Mouse (Mus musculus) CH12.LX (cell line): ENCODE results near the gene Parm1. TPM values are rescaled to one million over a fixed set of nuclear protein-coding genes. Genes with fewer than 3 reads are reported as not detected.

ENCODE experiments used
- DNase-seq: peaks from one replicate; pipeline ENCODE4 v3.0.0-alpha.2; 2013; ENCODE audit errors: extremely low read depth
- H3K27ac ChIP-seq: 2 replicates; pipeline ENCODE4 v1.5.1; 2012; ENCODE audit warnings: low read depth, mild to moderate bottlenecking, control low read depth, moderate library complexity; ENCODE audit not compliant: insufficient read depth
- H3K27me3 ChIP-seq: replicated peaks from 2 replicates; pipeline ENCODE3; 2012; ENCODE audit warnings: inconsistent platforms
- H3K36me3 ChIP-seq, 2 experiments: replicated peaks in 1 of 2; 2 replicates each; pipeline versions ENCODE3 to v1.6.1; 2012; ENCODE audit warnings: inconsistent platforms in 1 of 2, low read length in 1 of 2, mild to moderate bottlenecking in 1 of 2, mixed read lengths in 1 of 2, moderate library complexity in 1 of 2; ENCODE audit not compliant: control insufficient read depth in 1 of 2, insufficient read depth in 1 of 2
- H3K4me1 ChIP-seq, 2 experiments: 2 replicates each; pipeline ENCODE4 v1.6.1; 2012; ENCODE audit warnings: inconsistent platforms in 1 of 2, moderate library complexity in 1 of 2; ENCODE audit not compliant: insufficient read depth in 2 of 2, control insufficient read depth in 1 of 2
- H3K4me2 ChIP-seq: 2 replicates; pipeline ENCODE4 v1.6.1; 2012; ENCODE audit warnings: low read depth, mild to moderate bottlenecking, control low read depth; ENCODE audit not compliant: poor library complexity, insufficient read depth, severe bottlenecking
- H3K4me3 ChIP-seq, 3 experiments: fragments of 150-350 bp in 1 of 3; sonication (generic) in 1 of 3; replicated peaks in 1 of 3; 2 replicates each; pipeline versions ENCODE3 to v1.5.1; 2011 to 2012; ENCODE audit warnings: low read depth in 2 of 3, low read length in 2 of 3, mild to moderate bottlenecking in 2 of 3, moderate library complexity in 2 of 3, control low read depth in 1 of 3, improper control_type of control experiment in 1 of 3, inconsistent platforms in 1 of 3, mixed read lengths in 1 of 3; ENCODE audit not compliant: poor library complexity in 1 of 3
- H3K79me2 ChIP-seq: replicated peaks from 2 replicates; pipeline ENCODE4 v1.6.1; 2012; ENCODE audit warnings: mild to moderate bottlenecking, moderate library complexity; ENCODE audit not compliant: control insufficient read depth, poor library complexity, insufficient read depth, severe bottlenecking; ENCODE audit errors: extremely low read depth
- H3K9ac ChIP-seq: 2 replicates; pipeline ENCODE4 v1.6.1; 2012; ENCODE audit warnings: low read depth, mild to moderate bottlenecking, control low read depth, moderate library complexity; ENCODE audit not compliant: insufficient read depth
- H3K9me3 ChIP-seq: replicated peaks from 2 replicates; pipeline ENCODE3; 2012; ENCODE audit warnings: low read length, inconsistent platforms, mixed read lengths
- CHD2 ChIP-seq: IDR thresholded peaks from 2 replicates; pipeline ENCODE4 v1.6.1; 2011; ENCODE audit warnings: low read length, improper control_type of control experiment
- E2F4 ChIP-seq: IDR thresholded peaks from 2 replicates; pipeline ENCODE4 v1.6.1; 2011; ENCODE audit warnings: low read depth, low read length, improper control_type of control experiment; ENCODE audit not compliant: insufficient replicate concordance
- EP300 ChIP-seq: IDR thresholded peaks from 2 replicates; pipeline ENCODE4 v1.6.1; 2011; ENCODE audit warnings: low read length, improper control_type of control experiment
- ETS1 ChIP-seq: conservative IDR thresholded peaks from 2 replicates; pipeline ENCODE4 v1.6.1; 2012; ENCODE audit warnings: low read depth, mild to moderate bottlenecking, inconsistent platforms, low read length, improper control_type of control experiment, moderate library complexity
- MEF2A ChIP-seq: IDR thresholded peaks from 2 replicates; pipeline ENCODE4 v1.6.1; 2014; ENCODE audit warnings: low read depth, mild to moderate bottlenecking, inconsistent platforms, low read length, improper control_type of control experiment, borderline replicate concordance
- MXI1 ChIP-seq: IDR thresholded peaks from 2 replicates; pipeline ENCODE4 v1.6.1; 2011; ENCODE audit warnings: mild to moderate bottlenecking, low read depth, low read length, improper control_type of control experiment
- NELFE ChIP-seq: IDR thresholded peaks from 2 replicates; pipeline ENCODE4 v1.6.1; 2011; ENCODE audit warnings: low read depth, low read length, improper control_type of control experiment
- NRF1 ChIP-seq: IDR thresholded peaks from 2 replicates; pipeline ENCODE4 v1.6.1; 2014; ENCODE audit warnings: low read depth, mild to moderate bottlenecking, inconsistent platforms, low read length, improper control_type of control experiment, moderate library complexity
- RCOR1 ChIP-seq: conservative IDR thresholded peaks from 2 replicates; pipeline ENCODE4 v1.6.1; 2012; ENCODE audit warnings: low read depth, mild to moderate bottlenecking, inconsistent platforms, low read length, improper control_type of control experiment
- SIN3A ChIP-seq: IDR thresholded peaks from 2 replicates; pipeline ENCODE4 v1.6.1; 2012; ENCODE audit warnings: low read length, improper control_type of control experiment, inconsistent platforms
- USF1 ChIP-seq: IDR thresholded peaks from 2 replicates; pipeline ENCODE4 v1.6.1; 2014; ENCODE audit warnings: low read depth, mild to moderate bottlenecking, inconsistent platforms, low read length, improper control_type of control experiment
- USF2 ChIP-seq: conservative IDR thresholded peaks from 2 replicates; pipeline ENCODE4 v1.6.1; 2011; ENCODE audit warnings: low read depth, low read length, improper control_type of control experiment
- ZMIZ1 ChIP-seq: IDR thresholded peaks from 2 replicates; pipeline ENCODE4 v1.6.1; 2012; ENCODE audit warnings: low read depth, mild to moderate bottlenecking, inconsistent platforms, low read length, improper control_type of control experiment
- ZNF384 ChIP-seq: IDR thresholded peaks from 2 replicates; pipeline ENCODE4 v1.6.1; 2012; ENCODE audit warnings: low read depth, low read length, improper control_type of control experiment, inconsistent platforms
- dilution Hi-C: fragments of 300-500 bp; cut with MboI; formaldehyde crosslinking; loops from 2 replicates; pipeline ENCODE4 v1.14.3; 2020; ENCODE audit warnings: low sequenced_read_pairs; ENCODE audit not compliant: extremely low pct_unique_long_range_greater_than_20kb, extremely low pct_ligation_motif_present
- in situ Hi-C: fragments of 300-500 bp; cut with MboI; formaldehyde crosslinking; loops from 3 replicates; pipeline ENCODE4 v1.14.3; 2019; ENCODE audit warnings: low sequenced_read_pairs, low pct_ligation_motif_present, low pct_unique_long_range_greater_than_20kb, mixed read lengths
- polyA plus RNA-seq: library from polyadenylated mRNA; unstranded; fragments of >175 nt; gene quantifications from 2 replicates; pipeline ENCODE4 v1.2.1, GENCODE M21; 2012; ENCODE audit warnings: low read depth; ENCODE audit not compliant: insufficient read length
- total RNA-seq, 2 experiments: library from RNA; depleted of rRNA; stranded (reverse); fragments of 300-350 nt in 1 of 2; fragments of >200 nt in 1 of 2; gene quantifications; 2 replicates each; pipeline ENCODE4 v1.2.3; 2012 to 2014

Gene Parm1
- total and polyA plus RNA-seq, 3 experiments: 0.85 to 2.6 (median 0.90) TPM

GRCm38 (mm10) chr5:91667127-91667526, 149.7 kb downstream of the Parm1 start:
- H3K4me3 ChIP-seq: no peak overlapping the region
- dilution Hi-C loops: no loop called here
- no peaks in the 10 kb centered on the region for H3K79me2 ChIP-seq
- H3K9me3 ChIP-seq: no peaks in the 10 kb centered on the region
- no peaks in the 10 kb centered on the region for H3K36me3 ChIP-seq
- H3K27me3 ChIP-seq: no peaks in the 10 kb centered on the region
- TF ChIP-seq USF2: no peak
- TF ChIP-seq, all 38 proteins: peak for 0
- Histone ChIP-seq H3K9ac (no peak overlapping the region), H3K4me1 (no peaks in the 10 kb centered on the region), H3K4me2 (no peak overlapping the region), H3K27ac (no peak overlapping the region)
- in situ Hi-C loops: no loop called here
- DNase-seq: no peak

DNA sequence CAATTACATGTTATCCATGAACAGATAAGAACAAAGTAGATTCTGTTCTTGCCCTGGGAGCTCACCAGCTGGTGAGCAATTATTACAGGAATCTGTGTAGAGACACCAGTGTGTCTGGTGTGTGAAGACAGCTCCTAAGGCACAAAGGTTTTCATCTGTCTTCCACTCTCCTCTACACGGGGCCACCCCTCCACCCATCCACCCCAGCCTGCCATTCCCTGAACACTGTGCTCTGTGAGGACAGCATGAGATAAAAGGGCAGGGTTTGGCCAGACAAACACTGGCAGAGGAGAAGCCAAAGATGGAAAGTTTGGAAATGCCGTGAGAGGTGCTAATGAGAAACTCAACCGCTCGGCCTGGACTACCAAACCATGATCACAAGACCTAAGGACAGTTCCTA, 151.8 kb downstream of the Parm1 start:
- dilution Hi-C loops: no loop called here
- no peaks in the 10 kb centered on the region for H3K4me1 ChIP-seq

More for the DNA sequence above, 151.8 kb downstream of the Parm1 start:
- DNase-seq: no peak
- H3K9ac ChIP-seq: no peak overlapping the region
- no peak overlapping the region for H3K4me2 ChIP-seq
- H3K9me3 ChIP-seq: no peaks in the 10 kb centered on the region
- no peak overlapping the region for H3K27ac ChIP-seq
- in situ Hi-C loops: no loop called here
- H3K79me2 ChIP-seq: no peaks in the 10 kb centered on the region
- no peaks in the 10 kb centered on the region for H3K36me3 ChIP-seq
- no peaks in the 10 kb centered on the region for H3K27me3 ChIP-seq
- TF ChIP-seq NRF1 (no peak), E2F4 (no peak), ETS1 (no peak), NELFE (no peak), EP300 (no peak), MEF2A (no peak), RCOR1 (no peak), SIN3A (no peak), USF2 (no peak), ZNF384 (no peak), MXI1 (no peak), ZMIZ1 (no peak), USF1 (no peak), CHD2 (no peak)
- no peak overlapping the region for H3K4me3 ChIP-seq

Other genes starting within 250 kb of the Parm1 start
- gene Btc, start 114.6 kb upstream of the Parm1 start, total RNA-seq (2012; rRNA removed): not detected in 2 replicates
- 0.12 TPM in 2 replicates for gene Btc, start 114.6 kb upstream of the Parm1 start, total RNA-seq (2014; rRNA removed)
- gene Btc, start 114.6 kb upstream of the Parm1 start, polyA plus RNA-seq: 0.09 and 0.16 TPM in 2 replicates